8 mouse cellular contexts compared by ENCODE assay signal in genomic region chr2:164167752-164168570, GRCm38 (mm10). TPM values are rescaled to one million over a fixed set of nuclear protein-coding genes. Genes with fewer than 3 reads are reported as not detected.
DNase-seq lines count a peak whose midpoint lies in the region; ATAC-seq and TF ChIP-seq lines count a peak whose summit lies in the region.

No protein-coding gene starts in this region.

- ATAC-seq in embryonic facial prominence, embryonic 12.5 days (ENCODE audit: insufficient number of reproducible peaks, insufficient read depth, low FRiP score, low TSS enrichment), result 0 out of 2 replicates have a peak, but pooled peaks have one; percentile 30
- ATAC-seq in intestine, embryonic 16.5 days, result 0 out of 2 replicates have a peak, but pooled peaks have one; percentile 18
- ATAC-seq in neural tube, embryonic 15.5 days (ENCODE audit: low FRiP score), result peak; percentile 76; the same call in 1 of the 2 replicates

- no peak for TF ChIP-seq CTCF in left cerebral cortex, adult 2 months (IDR thresholded peaks at IDR 0.05)

- no peak overlapping the region for H3K27ac ChIP-seq in left cerebral cortex, adult 2 months
- no peak overlapping the region for H3K27ac ChIP-seq in embryonic facial prominence, embryonic 12.5 days
- H3K27ac ChIP-seq in intestine, embryonic 16.5 days (ENCODE audit: low read length), result no peak overlapping the region
- H3K27ac ChIP-seq in neural tube, embryonic 15.5 days (replicated peaks), result no peak overlapping the region

- peak overlapping the region; percentile 39 for H3K4me3 ChIP-seq in left cerebral cortex, adult 2 months
- peak overlapping the region; percentile 38 for H3K4me3 ChIP-seq in embryonic facial prominence, embryonic 12.5 days
- peak overlapping the region; percentile 32 for H3K4me3 ChIP-seq in intestine, embryonic 16.5 days (ENCODE audit: low read length)
- peak overlapping the region; percentile 45 for H3K4me3 ChIP-seq in neural tube, embryonic 15.5 days (replicated peaks)

- H3K4me2 ChIP-seq in embryonic facial prominence, embryonic 12.5 days (replicated peaks), result peak overlapping the region; percentile 65
- peak overlapping the region; percentile 61 for H3K4me2 ChIP-seq in intestine, embryonic 16.5 days (ENCODE audit: low read depth, low read length)
- peak overlapping the region; percentile 70 for H3K4me2 ChIP-seq in neural tube, embryonic 15.5 days

- H3K9ac ChIP-seq in embryonic facial prominence, embryonic 12.5 days, result peak overlapping the region; percentile 33; the same call in 1 of the 2 replicates
- no peak overlapping the region for H3K9ac ChIP-seq in intestine, embryonic 16.5 days (ENCODE audit: low read depth, low read length)
- H3K9ac ChIP-seq in neural tube, embryonic 15.5 days (replicated peaks), result peak overlapping the region; percentile 37; the same call in 1 of the 2 replicates

- DNase-seq in left cerebral cortex, adult 2 months (ENCODE audit: extremely low spot score in 1 of 2, low spot score in 2 of 2), result peak in 1 of 2 experiments; percentile 29
- no peak for DNase-seq in left cerebral cortex, adult 9 months (ENCODE audit: low spot score in 2 of 2)
- no peak for DNase-seq in cerebellum, postnatal 25 days
- DNase-seq in adipocyte (ENCODE audit: low spot score), result no peak
- no peak for DNase-seq in gastrocnemius, adult 18-20 months (ENCODE audit: low spot score)

- 10% methylated on average over 90 of the region's 90 CpGs for WGBS in embryonic facial prominence, embryonic 12.5 days
- 11% methylated on average over 90 of the region's 90 CpGs for WGBS in intestine, embryonic 16.5 days
- 14% methylated on average over 90 of the region's 90 CpGs for WGBS in neural tube, embryonic 15.5 days

- H3K4me1 ChIP-seq in embryonic facial prominence, embryonic 12.5 days, result peaks cover 14% of the 10 kb centered on the region
- peaks cover 18% of the 10 kb centered on the region for H3K4me1 ChIP-seq in intestine, embryonic 16.5 days (ENCODE audit: control insufficient read depth, insufficient read depth, low read length)
- peaks cover 31% of the 10 kb centered on the region for H3K4me1 ChIP-seq in neural tube, embryonic 15.5 days

- peaks cover 69% of the 10 kb centered on the region for H3K27me3 ChIP-seq in embryonic facial prominence, embryonic 12.5 days
- H3K27me3 ChIP-seq in intestine, embryonic 16.5 days (replicated peaks; ENCODE audit: control insufficient read depth, insufficient read depth, low read length), result peaks cover 59% of the 10 kb centered on the region
- peaks cover 66% of the 10 kb centered on the region for H3K27me3 ChIP-seq in neural tube, embryonic 15.5 days (replicated peaks)

- intact Hi-C loops in left cerebral cortex, adult 2 months (cut with DNase I), result no loop called here

- no peaks in the 10 kb centered on the region for H3K9me3 ChIP-seq in embryonic facial prominence, embryonic 12.5 days
- H3K9me3 ChIP-seq in intestine, embryonic 16.5 days (ENCODE audit: control insufficient read depth, low read length), result no peaks in the 10 kb centered on the region
- H3K9me3 ChIP-seq in neural tube, embryonic 15.5 days (replicated peaks), result no peaks in the 10 kb centered on the region

- no peaks in the 10 kb centered on the region for H3K36me3 ChIP-seq in embryonic facial prominence, embryonic 12.5 days
- H3K36me3 ChIP-seq in intestine, embryonic 16.5 days (ENCODE audit: control insufficient read depth, insufficient read depth, low read length), result no peaks in the 10 kb centered on the region
- no peaks in the 10 kb centered on the region for H3K36me3 ChIP-seq in neural tube, embryonic 15.5 days

RNA-seq across cellular contexts. Expression of gene Kcns1, which starts 3.0 kb away (rescaled TPM):
- 10 to 100 TPM; 20.3 to 20.7 TPM for total RNA-seq in left cerebral cortex, adult 2 months (2021)
- polyA plus RNA-seq in embryonic facial prominence, embryonic 12.5 days (2016; fragmentation: Nextera tagmentation; extraction: Ambion mirVana), result 0.49 and 0.71 TPM in 2 replicates
- 0.22 and 0.45 TPM in 2 replicates for polyA plus RNA-seq in intestine, embryonic 16.5 days (2015; fragmentation: Nextera tagmentation; extraction: Ambion mirVana)
- 1.8 and 2.4 TPM in 2 replicates for polyA plus RNA-seq in neural tube, embryonic 15.5 days (2015; fragmentation: Nextera tagmentation; extraction: Ambion mirVana)
- total RNA-seq in gastrocnemius, adult 18-20 months (2021), result 1 to 10 TPM; 1.4 to 1.5 TPM

RNA-seq across cellular contexts. Expression of gene Wfdc5, which starts 14.6 kb away (rescaled TPM):
- total RNA-seq in left cerebral cortex, adult 2 months (2021), result not detected
- not detected in 2 replicates for polyA plus RNA-seq in embryonic facial prominence, embryonic 12.5 days (2016; fragmentation: Nextera tagmentation; extraction: Ambion mirVana)
- not detected in 2 replicates for polyA plus RNA-seq in intestine, embryonic 16.5 days (2015; fragmentation: Nextera tagmentation; extraction: Ambion mirVana)
- not detected in 2 replicates for polyA plus RNA-seq in neural tube, embryonic 15.5 days (2015; fragmentation: Nextera tagmentation; extraction: Ambion mirVana)
- total RNA-seq in gastrocnemius, adult 18-20 months (2021), result under 1 TPM in 1 of 2 experiments, not detected in 1; 0.11 TPM

RNA-seq across cellular contexts. Expression of gene Wfdc12, which starts 22.4 kb away (rescaled TPM):
- not detected for total RNA-seq in left cerebral cortex, adult 2 months (2021)
- 0.22 TPM in 1 of 2 replicates, not detected in the other for polyA plus RNA-seq in embryonic facial prominence, embryonic 12.5 days (2016; fragmentation: Nextera tagmentation; extraction: Ambion mirVana)
- polyA plus RNA-seq in intestine, embryonic 16.5 days (2015; fragmentation: Nextera tagmentation; extraction: Ambion mirVana), result not detected in 2 replicates
- polyA plus RNA-seq in neural tube, embryonic 15.5 days (2015; fragmentation: Nextera tagmentation; extraction: Ambion mirVana), result not detected in 2 replicates
- total RNA-seq in gastrocnemius, adult 18-20 months (2021), result not detected

RNA-seq across cellular contexts. Expression of gene Wfdc15a, which starts 32.0 kb away (rescaled TPM):
- total RNA-seq in left cerebral cortex, adult 2 months (2021), result not detected
- polyA plus RNA-seq in embryonic facial prominence, embryonic 12.5 days (2016; fragmentation: Nextera tagmentation; extraction: Ambion mirVana), result not detected in 2 replicates
- polyA plus RNA-seq in intestine, embryonic 16.5 days (2015; fragmentation: Nextera tagmentation; extraction: Ambion mirVana), result not detected in 2 replicates
- polyA plus RNA-seq in neural tube, embryonic 15.5 days (2015; fragmentation: Nextera tagmentation; extraction: Ambion mirVana), result not detected in 2 replicates
- total RNA-seq in gastrocnemius, adult 18-20 months (2021), result not detected

RNA-seq across cellular contexts. Expression of gene Wfdc15b, which starts 53.5 kb away (rescaled TPM):
- not detected for total RNA-seq in left cerebral cortex, adult 2 months (2021)
- not detected in 2 replicates for polyA plus RNA-seq in embryonic facial prominence, embryonic 12.5 days (2016; fragmentation: Nextera tagmentation; extraction: Ambion mirVana)
- 19.6 and 23.4 TPM in 2 replicates for polyA plus RNA-seq in intestine, embryonic 16.5 days (2015; fragmentation: Nextera tagmentation; extraction: Ambion mirVana)
- polyA plus RNA-seq in neural tube, embryonic 15.5 days (2015; fragmentation: Nextera tagmentation; extraction: Ambion mirVana), result 2.5 TPM in 1 of 2 replicates, not detected in the other
- not detected for total RNA-seq in gastrocnemius, adult 18-20 months (2021)

Comparison
In these comparisons a context has a peak if more than half of its experiments do, and no peak if none do; other contexts are left out.
1. ATAC-seq: peak in every context shown above with its lines; median percentile 76 in neural tube, embryonic 15.5 days; 30 in embryonic facial prominence, embryonic 12.5 days; 18 in intestine, embryonic 16.5 days.